Mouse (Mus musculus) liver, embryonic 13.5 days (tissue): ENCODE measurements at regions not wholly inside any gene's neighbourhood (a gene's known extent, or its start where the extent isn't known, plus 50 kb on each side); places are given as distances from the start of the nearest gene placed in this dataset.
A peak's percentile ranks its signal among the peaks of the same experiment; 100 is the strongest.

Source experiments
- ATAC-seq: fragments of 200-750 bp; cut with Nextera tagmentation; 2 replicates; pipeline ENCODE4 v1.8.0; 2017; ENCODE audit warnings: low read depth, mild to moderate bottlenecking, moderate number of reproducible peaks, moderate library complexity
- DNase-seq: peaks from one replicate; pipeline ENCODE4 v3.0.0; 2022
- H3K27ac ChIP-seq: fragments of 300-500 bp; sonication (generic); 2 replicates; pipeline ENCODE4 v1.5.1; 2015; ENCODE audit warnings: moderate library complexity, mild to moderate bottlenecking, inconsistent platforms
- H3K27me3 ChIP-seq: fragments of 300-500 bp; sonication (generic); 2 replicates; pipeline ENCODE4 v1.6.1; 2015; ENCODE audit warnings: mild to moderate bottlenecking, inconsistent platforms
- H3K36me3 ChIP-seq: fragments of 300-500 bp; sonication (generic); 2 replicates; pipeline ENCODE4 v1.6.1; 2015; ENCODE audit warnings: mild to moderate bottlenecking, inconsistent platforms
- H3K4me1 ChIP-seq: fragments of 300-500 bp; sonication (generic); replicated peaks from 2 replicates; pipeline ENCODE4 v1.6.1; 2015; ENCODE audit warnings: inconsistent platforms
- H3K4me2 ChIP-seq: fragments of 300-500 bp; sonication (generic); 2 replicates; pipeline ENCODE4 v1.6.1; 2015; ENCODE audit warnings: inconsistent platforms, mild to moderate bottlenecking, moderate library complexity
- H3K4me3 ChIP-seq: fragments of 300-500 bp; sonication (generic); replicated peaks from 2 replicates; pipeline ENCODE4 v1.5.1; 2015; ENCODE audit warnings: mild to moderate bottlenecking, inconsistent platforms
- H3K9ac ChIP-seq: fragments of 300-500 bp; sonication (generic); 2 replicates; pipeline ENCODE4 v1.6.1; 2015; ENCODE audit warnings: mild to moderate bottlenecking, inconsistent platforms
- H3K9me3 ChIP-seq: fragments of 300-500 bp; sonication (generic); replicated peaks from 2 replicates; pipeline ENCODE4 v1.6.1; 2016; ENCODE audit warnings: inconsistent platforms
- WGBS: fragments of 180-500 bp; shearing (Covaris S2); methylation state at CpG from one replicate; pipeline ENCODE4 v1.1.7; 2015; ENCODE audit not compliant: insufficient replicate concordance; 5-methylcytosine and 5-hydroxymethylcytosine counted together

DNA sequence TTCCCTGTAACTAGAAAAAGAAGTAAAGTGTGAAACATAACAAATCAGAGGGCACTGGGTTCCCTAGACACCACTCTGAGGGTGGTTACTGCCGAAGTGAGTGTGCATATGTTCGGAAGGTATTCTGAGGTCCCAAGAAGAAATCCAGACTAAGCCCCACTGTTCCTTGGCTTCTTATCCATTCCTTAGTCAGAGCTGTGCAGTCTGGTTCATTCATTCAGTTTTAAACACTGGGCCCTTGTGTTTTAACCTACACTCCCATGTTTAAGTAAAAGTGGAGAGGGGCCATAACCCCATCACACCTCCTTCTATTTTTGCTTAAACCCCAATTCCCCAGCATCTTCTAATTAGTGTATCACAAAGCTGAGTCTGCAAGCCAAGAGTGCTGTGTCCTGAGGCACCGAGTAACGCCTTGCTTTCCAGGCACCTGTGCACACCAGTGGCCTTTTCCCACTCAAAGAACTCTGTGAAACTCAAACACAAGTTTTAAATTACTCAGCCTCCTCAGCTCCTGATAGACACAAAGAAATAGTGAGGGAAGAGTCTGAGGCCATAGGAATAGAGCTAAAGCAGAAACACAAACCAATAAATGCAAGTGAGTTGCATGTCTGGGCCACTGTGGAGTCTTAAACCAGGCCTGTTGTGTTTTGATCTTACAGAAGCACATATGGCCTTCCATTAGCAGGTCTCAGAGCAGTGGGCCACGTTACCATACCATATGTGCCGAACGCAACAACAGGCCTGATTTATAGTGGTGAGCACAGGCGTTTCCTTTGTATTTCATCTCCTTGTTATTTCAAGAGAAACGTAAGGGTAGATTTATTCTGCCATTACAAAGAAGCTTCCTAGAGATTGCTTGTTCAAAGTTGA is 119.8 kb downstream of the Psat1 start:
- Histone ChIP-seq H3K4me3 (no peak overlapping the region), H3K4me2 (no peak overlapping the region), H3K27me3 (no peaks in the 10 kb centered on the region), H3K9ac (no peak overlapping the region), H3K9me3 (no peaks in the 10 kb centered on the region), H3K27ac (no peak overlapping the region), H3K36me3 (no peaks in the 10 kb centered on the region), H3K4me1 (0 out of 2 replicates have a peak, but pooled peaks cover 3% of the 10 kb centered on the region)
- no peak for DNase-seq
- WGBS = 75% methylated on average over 9 of the region's 9 CpGs
- ATAC-seq = no peak

DNA sequence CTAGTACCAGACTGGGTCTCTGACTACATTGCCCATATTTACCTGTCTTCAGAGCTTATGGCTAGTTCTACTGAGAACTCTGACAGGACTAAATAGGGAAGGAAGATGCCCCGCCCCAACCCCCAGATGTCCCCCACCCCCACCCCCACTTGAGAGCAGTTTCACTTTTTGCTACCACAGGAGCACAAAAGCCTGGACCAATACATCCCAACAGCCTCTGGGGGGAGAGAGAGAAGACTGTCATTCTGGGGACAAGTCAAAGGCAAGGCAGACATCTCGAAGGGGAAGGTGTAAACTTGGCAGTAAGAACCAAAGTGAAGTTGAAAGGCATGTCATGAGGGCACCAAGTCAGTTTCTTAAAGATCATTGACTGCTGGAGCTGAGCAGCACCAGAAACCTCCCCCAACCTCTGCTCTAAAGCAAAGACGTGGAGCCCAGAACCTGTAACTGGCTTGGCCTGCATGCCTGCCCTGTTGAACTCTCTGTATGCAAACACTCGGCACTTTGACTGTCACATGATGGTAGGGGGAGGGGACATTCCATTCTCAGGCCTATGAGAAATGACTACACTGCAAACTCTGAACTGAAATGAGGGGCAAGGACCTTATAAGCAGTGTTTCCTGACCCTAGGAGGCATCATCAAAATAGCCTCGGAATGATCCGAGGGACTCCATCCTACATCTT is 123.3 kb downstream of the Psat1 start:
- Histone ChIP-seq H3K27me3 (no peaks in the 10 kb centered on the region), H3K4me3 (no peak overlapping the region), H3K36me3 (no peaks in the 10 kb centered on the region), H3K4me2 (no peak overlapping the region), H3K9me3 (no peaks in the 10 kb centered on the region), H3K4me1 (0 out of 2 replicates have a peak, but pooled peaks cover 3% of the 10 kb centered on the region), H3K9ac (no peak overlapping the region), H3K27ac (no peak overlapping the region)
- DNase-seq (no peak), ATAC-seq (no peak)
- WGBS = 41% methylated on average over 6 of the region's 6 CpGs

DNA sequence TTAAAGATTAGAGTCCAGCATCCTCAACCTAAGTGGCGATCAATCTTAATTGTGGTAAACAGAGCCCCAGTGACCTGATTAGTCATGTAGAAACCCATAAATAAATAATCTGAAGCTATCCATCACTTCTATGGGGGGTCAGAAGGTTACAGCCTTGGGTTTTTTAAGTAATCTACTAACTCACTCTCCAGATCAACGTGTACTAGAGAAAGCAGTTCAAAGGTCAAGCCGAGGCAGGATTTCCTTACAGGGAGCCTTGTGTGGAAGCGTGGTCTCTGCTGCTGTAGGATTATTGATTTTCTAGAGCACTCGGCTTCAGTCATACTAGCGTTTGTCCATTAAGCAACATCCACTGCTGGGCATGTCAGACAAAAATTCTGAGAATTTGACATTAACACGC is 127.1 kb downstream of the Psat1 start:
- no peak overlapping the region for H3K9ac ChIP-seq
- ATAC-seq = no peak
- no peak overlapping the region for H3K27ac ChIP-seq
- H3K36me3 ChIP-seq = no peaks in the 10 kb centered on the region
- 61% methylated on average over 7 of the region's 7 CpGs for WGBS
- H3K4me1 ChIP-seq = 0 out of 2 replicates have a peak, but pooled peaks cover 3% of the 10 kb centered on the region
- H3K9me3 ChIP-seq = no peaks in the 10 kb centered on the region
- no peaks in the 10 kb centered on the region for H3K27me3 ChIP-seq
- no peak for DNase-seq
- no peak overlapping the region for H3K4me2 ChIP-seq
- H3K4me3 ChIP-seq = no peak overlapping the region

DNA sequence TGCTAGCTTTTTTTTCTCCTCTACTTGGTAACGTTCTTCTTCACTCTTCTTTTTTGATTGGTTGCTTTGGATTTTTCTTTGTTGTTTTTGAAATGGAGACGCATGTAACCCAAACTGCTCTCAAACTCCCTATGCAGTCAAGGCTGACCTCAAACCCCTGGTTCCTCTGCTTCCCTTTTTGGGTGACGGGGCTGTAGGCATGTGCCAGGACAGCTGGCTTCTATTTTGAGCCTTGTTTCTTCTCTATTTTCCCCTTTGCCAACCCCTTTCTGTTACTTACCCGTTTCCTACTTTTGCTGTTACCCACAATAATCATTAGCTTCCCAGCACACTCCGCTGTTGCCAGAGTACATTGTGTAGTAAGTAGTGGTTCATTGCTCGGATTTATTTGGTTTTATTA is 132.0 kb downstream of the Psat1 start:
- no peak for DNase-seq
- 26% methylated on average over 6 of the region's 6 CpGs for WGBS
- H3K27me3 ChIP-seq = no peaks in the 10 kb centered on the region
- H3K4me3 ChIP-seq = no peak overlapping the region
- no peak overlapping the region for H3K27ac ChIP-seq
- H3K9me3 ChIP-seq = no peaks in the 10 kb centered on the region
- H3K4me1 ChIP-seq = no peaks in the 10 kb centered on the region
- H3K9ac ChIP-seq = no peak overlapping the region
- no peak for ATAC-seq
- H3K36me3 ChIP-seq = no peaks in the 10 kb centered on the region
- no peak overlapping the region for H3K4me2 ChIP-seq

DNA sequence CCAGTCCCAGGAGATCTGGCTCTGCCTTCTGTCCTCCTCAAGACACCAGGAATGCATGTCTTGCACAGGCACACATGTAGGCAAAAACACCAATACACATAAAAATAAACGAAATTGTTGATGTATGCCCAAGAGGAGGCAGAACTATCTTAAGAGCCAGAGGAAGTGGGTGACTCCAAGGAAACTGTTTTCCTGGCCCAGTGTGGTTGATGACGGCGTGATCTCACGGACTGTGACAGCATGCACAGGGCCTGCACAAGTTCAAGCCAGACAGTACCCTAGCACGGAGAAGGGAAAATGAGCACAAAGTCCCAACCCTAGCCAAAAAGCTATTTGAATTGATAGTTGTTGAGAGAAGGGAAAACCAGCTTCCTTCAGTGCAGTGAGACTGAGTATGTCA is 138.1 kb downstream of the Psat1 start:
- Histone ChIP-seq H3K36me3 (no peaks in the 10 kb centered on the region), H3K4me2 (no peak overlapping the region), H3K9me3 (no peaks in the 10 kb centered on the region), H3K4me3 (no peak overlapping the region), H3K9ac (no peak overlapping the region), H3K27ac (no peak overlapping the region), H3K4me1 (no peaks in the 10 kb centered on the region), H3K27me3 (no peaks in the 10 kb centered on the region)
- DNase-seq (no peak), ATAC-seq (no peak)
- WGBS = 48% methylated on average over 5 of the region's 5 CpGs

DNA sequence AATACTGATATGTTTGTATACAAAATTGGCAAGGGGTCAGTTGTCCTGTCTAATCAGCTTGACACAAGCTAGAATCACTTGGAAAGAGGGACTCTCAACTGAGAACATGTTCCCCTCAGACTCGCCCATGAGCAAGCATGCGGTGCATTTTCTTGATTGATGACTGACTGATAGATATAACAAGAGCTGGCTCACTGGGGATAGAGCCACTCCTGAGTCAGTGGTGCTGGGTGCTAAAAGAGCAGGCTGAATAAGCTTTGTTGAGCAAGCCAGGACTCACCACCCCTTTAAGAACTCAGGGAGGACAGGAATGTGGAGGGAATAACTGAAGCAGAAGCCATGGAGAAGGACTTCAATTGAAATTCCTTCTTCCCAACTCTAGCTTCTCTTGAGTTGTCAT is 139.5 kb downstream of the Psat1 start:
- H3K4me3 ChIP-seq = no peak overlapping the region
- no peaks in the 10 kb centered on the region for H3K9me3 ChIP-seq
- ATAC-seq (no peak), DNase-seq (no peak)
- H3K4me1 ChIP-seq = no peaks in the 10 kb centered on the region
- no peaks in the 10 kb centered on the region for H3K27me3 ChIP-seq
- WGBS = 56% methylated on average over 2 of the region's 2 CpGs
- no peak overlapping the region for H3K9ac ChIP-seq
- H3K27ac ChIP-seq = no peak overlapping the region
- no peaks in the 10 kb centered on the region for H3K36me3 ChIP-seq
- no peak overlapping the region for H3K4me2 ChIP-seq

DNA sequence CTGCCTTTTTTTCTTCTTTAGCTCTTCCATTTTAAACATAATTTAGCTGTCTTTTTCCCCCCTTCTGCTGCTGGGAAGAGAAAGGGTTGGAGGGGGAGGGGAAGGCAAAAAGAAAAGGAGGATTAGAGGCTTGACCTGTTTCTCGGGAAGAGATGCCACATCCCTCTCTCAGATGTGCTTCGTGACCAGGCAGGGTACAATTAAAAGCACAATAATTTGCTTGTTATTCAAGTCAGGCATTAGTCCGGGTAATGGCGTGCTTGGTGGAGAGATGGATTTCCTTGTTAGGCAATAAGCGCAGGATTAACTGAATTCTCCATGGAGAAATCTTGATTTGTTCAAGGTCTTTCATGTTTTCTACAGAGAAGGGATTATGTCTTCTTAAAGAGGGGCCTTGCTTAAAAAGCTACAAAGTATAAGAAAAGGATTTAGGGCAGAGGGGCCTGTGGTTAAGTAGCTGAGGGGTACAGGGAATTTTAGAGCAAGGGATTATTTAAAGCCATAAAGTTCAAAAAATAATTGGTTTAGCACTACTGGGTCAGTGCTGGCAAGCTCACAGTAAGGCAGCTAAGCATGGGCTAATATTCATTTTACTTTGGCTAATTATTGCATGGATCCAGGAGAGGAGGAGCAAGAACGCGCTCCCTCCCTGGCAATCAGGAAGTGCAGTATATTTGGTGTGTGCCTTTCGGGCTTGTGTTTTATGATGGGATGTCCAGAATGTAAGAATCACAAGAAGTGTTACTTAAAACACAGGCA is 143.8 kb downstream of the Psat1 start:
- Histone ChIP-seq H3K9ac (no peak overlapping the region), H3K36me3 (no peaks in the 10 kb centered on the region), H3K4me3 (no peak overlapping the region), H3K9me3 (no peaks in the 10 kb centered on the region), H3K4me1 (no peaks in the 10 kb centered on the region; the same call in 1 of the 2 replicates), H3K27me3 (no peaks in the 10 kb centered on the region), H3K27ac (no peak overlapping the region), H3K4me2 (no peak overlapping the region)
- 64% methylated on average over 8 of the region's 8 CpGs for WGBS
- DNase-seq = no peak
- no peak for ATAC-seq

DNA sequence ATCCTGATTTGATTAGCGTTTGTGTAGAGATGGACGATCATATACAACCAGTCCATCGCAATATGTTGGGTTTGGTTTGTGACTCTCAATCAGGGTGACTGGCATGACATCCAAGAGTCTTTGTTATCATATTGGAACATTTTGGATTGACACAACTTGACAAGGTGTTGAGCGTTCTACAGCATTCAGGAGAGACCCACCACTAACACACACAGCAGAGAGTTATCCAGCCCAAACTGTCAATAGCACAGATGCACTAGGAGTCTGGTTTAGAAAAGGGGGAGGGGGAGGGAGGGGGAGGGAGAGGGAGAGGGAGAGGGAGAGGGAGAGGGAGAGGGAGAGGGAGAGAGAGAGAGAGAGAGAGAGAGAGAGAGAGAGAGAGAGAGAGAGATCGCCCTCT is 144.5 kb downstream of the Psat1 start:
- ATAC-seq = no peak
- no peak for DNase-seq
- no peaks in the 10 kb centered on the region for H3K9me3 ChIP-seq
- H3K4me1 ChIP-seq = no peaks in the 10 kb centered on the region; the same call in 1 of the 2 replicates
- H3K4me3 ChIP-seq = no peak overlapping the region
- H3K27me3 ChIP-seq = no peaks in the 10 kb centered on the region
- H3K4me2 ChIP-seq = no peak overlapping the region
- no peak overlapping the region for H3K27ac ChIP-seq
- H3K36me3 ChIP-seq = no peaks in the 10 kb centered on the region
- WGBS = 53% methylated on average over 5 of the region's 5 CpGs
- no peak overlapping the region for H3K9ac ChIP-seq

DNA sequence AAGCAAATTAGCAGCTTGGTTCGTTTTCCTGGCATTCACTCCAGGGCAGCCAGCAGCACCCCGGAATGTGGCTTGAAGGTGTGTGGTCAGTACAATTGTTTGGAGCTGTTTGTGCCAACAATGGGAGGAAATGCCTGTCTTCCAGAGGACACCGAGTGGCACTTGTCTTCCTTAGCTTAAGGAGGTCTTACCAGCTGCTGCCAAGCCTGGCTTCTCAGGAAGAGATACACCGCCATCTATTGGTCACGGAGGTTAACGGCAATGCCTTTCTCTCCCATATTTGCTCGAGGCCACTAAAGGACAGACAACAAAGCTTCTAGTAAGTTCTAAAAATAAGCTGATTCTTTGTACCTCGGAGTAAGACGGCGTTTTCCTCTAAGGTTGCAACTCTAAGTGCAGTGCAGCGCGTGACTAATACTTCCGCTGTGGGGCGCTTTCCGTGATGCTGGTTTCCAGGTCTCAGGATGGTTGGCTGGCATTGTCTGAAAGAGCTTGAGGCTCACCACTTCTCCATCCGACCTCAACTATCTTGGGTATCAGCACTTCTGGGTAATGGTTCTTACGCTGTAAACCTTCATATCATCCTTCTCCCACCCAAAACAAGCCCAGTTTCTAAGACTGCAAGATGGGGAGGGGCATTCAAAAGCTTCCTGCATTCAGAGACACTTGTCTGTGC is 145.2 kb downstream of the Psat1 start:
- Histone ChIP-seq H3K27me3 (no peaks in the 10 kb centered on the region), H3K4me3 (peak overlapping the region; percentile 14; the same call in 1 of the 2 replicates), H3K9me3 (no peaks in the 10 kb centered on the region), H3K4me2 (peak overlapping the region; percentile 49), H3K9ac (no peak overlapping the region), H3K27ac (no peak overlapping the region), H3K4me1 (no peaks in the 10 kb centered on the region; the same call in 1 of the 2 replicates), H3K36me3 (no peaks in the 10 kb centered on the region)
- 1% methylated on average over 17 of the region's 17 CpGs for WGBS
- DNase-seq (peak; percentile 32), ATAC-seq (no peak)

DNA sequence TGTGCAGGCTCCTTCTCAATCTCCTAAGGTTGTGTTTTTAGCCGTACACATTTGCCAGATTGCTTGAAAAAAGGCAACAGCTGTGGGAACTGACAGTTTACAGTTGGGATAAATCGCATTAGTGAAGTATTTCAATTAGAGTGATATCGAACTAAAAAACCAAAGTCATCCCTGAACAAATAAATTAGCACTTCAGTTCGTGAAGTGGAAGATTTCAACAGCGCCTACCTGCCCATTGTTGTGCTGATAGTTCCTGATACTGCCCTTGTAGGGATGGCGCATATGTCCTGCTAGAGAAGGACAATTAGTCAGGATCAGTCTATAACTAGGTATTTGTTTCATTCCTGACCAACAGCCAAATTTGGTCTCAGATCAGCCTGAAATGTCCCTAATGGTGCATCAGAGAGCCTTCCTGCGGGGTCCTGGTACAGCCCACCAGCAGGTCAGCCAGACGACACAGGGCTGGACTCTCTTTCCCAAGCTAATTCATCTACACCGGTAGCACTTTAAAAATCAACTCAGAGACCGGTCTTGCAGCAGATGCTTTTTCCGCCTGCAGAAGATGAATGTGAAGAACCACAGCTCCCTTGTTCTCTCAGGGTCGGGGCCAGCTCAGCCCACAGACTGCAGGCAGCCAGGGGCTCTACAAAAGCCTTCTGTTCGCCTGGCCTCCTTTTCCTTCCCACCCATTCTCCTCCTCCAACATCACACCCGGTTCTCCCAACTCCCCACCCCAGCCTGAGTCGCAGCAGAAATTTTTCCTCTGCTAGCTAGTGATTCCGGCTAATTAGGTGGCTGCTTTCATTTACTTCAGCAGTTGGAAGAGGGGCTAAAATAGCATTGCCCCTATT is 146.1 kb downstream of the Psat1 start:
- DNase-seq = no peak
- WGBS = 31% methylated on average over 16 of the region's 16 CpGs

More for the DNA sequence above, 146.1 kb downstream of the Psat1 start:
- H3K27ac ChIP-seq = no peak overlapping the region
- H3K36me3 ChIP-seq = no peaks in the 10 kb centered on the region
- no peak overlapping the region for H3K9ac ChIP-seq
- H3K9me3 ChIP-seq = no peaks in the 10 kb centered on the region
- peak overlapping the region; percentile 49 for H3K4me2 ChIP-seq
- no peaks in the 10 kb centered on the region for H3K27me3 ChIP-seq
- H3K4me3 ChIP-seq = peak overlapping the region; percentile 14; the same call in 1 of the 2 replicates
- ATAC-seq = no peak
- no peaks in the 10 kb centered on the region; the same call in 1 of the 2 replicates for H3K4me1 ChIP-seq
